Mouse (Mus musculus) liver, embryonic 14.5 days (tissue): ENCODE data around the gene Cd3g.

Experiments
- CTCF ChIP-seq: IDR thresholded peaks from 2 replicates; pipeline ENCODE4 v1.5.1; 2016; ENCODE audit warnings: antibody characterized with exemption, low read depth, control low read depth
- EP300 ChIP-seq: IDR thresholded peaks from 2 replicates; pipeline ENCODE4 v1.6.1; 2016; ENCODE audit warnings: antibody characterized with exemption, low read depth

GRCm38 (mm10) chr9:44982081-44982480, 1.9 kb upstream of the Cd3g start:
- TF ChIP-seq CTCF (no peak), EP300 (no peak)
